35 mouse cellular contexts compared by ENCODE assay signal in the genomic region with DNA sequence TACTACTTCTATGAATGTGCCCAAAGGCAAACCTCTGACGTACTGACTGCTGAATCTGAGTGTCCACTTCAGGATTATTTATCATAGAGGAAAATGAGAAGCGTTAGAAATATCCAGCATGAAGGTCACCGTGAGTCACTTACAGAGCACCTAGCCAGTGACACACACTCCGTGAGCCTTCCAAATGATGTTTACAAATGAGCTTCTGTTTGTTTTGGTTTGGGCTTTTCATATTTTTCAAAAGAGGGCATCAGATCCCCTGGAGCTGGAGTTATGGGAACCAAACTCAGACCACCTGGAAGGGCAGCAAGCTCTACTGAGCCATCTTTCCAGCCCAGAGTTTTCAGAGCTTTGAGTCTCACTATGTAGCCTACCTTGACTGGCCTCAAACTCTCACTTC.
"Had no signal": no experiment of that assay in that cellular context is flagged by ENCODE, and none has a peak within 500 bp of the region (broad histone marks: within the 10 kb centered on the region; RNA-seq: fewer than 3 reads in every experiment).

No protein-coding gene starts in this region.

- DNase-seq: heart, postnatal 10 days; heart, postnatal 14 days; heart, postnatal 36 days; heart, postnatal 4 days; kidney, adult 11 months; kidney, adult 18-20 months; kidney, adult 2 months; kidney, adult 8-10 months; kidney, adult 9 months; kidney, postnatal 10 days; kidney, postnatal 14 days; kidney, postnatal 25 days; kidney, postnatal 36 days; kidney, postnatal 4 days; layer of hippocampus, adult 9-11 months; layer of hippocampus, postnatal 36 days had no signal

- H3K4me2 ChIP-seq: heart, embryonic 11.5 days; heart, embryonic 12.5 days; heart, embryonic 13.5 days; heart, embryonic 15.5 days; hindbrain, embryonic 12.5 days; hindbrain, embryonic 13.5 days; hindbrain, embryonic 14.5 days; hindbrain, embryonic 15.5 days; intestine, embryonic 15.5 days; kidney, embryonic 15.5 days had no signal

- H3K9me3 ChIP-seq: heart, embryonic 10.5 days; heart, embryonic 12.5 days; heart, embryonic 13.5 days; heart, embryonic 15.5 days; hindbrain, embryonic 10.5 days; hindbrain, embryonic 12.5 days; hindbrain, embryonic 13.5 days; hindbrain, embryonic 15.5 days; intestine, embryonic 15.5 days; kidney, embryonic 15.5 days had no signal

- H3K9ac ChIP-seq: heart, embryonic 12.5 days; heart, embryonic 13.5 days; heart, embryonic 15.5 days; hindbrain, embryonic 12.5 days; hindbrain, embryonic 13.5 days; hindbrain, embryonic 14.5 days; hindbrain, embryonic 15.5 days; intestine, embryonic 15.5 days; kidney, embryonic 15.5 days had no signal

- H3K27me3 ChIP-seq: heart, embryonic 12.5 days; heart, embryonic 13.5 days; heart, embryonic 15.5 days; hindbrain, embryonic 12.5 days; hindbrain, embryonic 13.5 days; hindbrain, embryonic 15.5 days; intestine, embryonic 15.5 days; kidney, embryonic 15.5 days had no signal

- H3K4me1 ChIP-seq: hindbrain, embryonic 10.5 days; hindbrain, embryonic 12.5 days; hindbrain, embryonic 15.5 days; intestine, embryonic 15.5 days had no signal

- H3K27ac ChIP-seq: heart, embryonic 10.5 days; heart, embryonic 13.5 days; heart, embryonic 15.5 days; hindbrain, embryonic 10.5 days; hindbrain, embryonic 12.5 days; hindbrain, embryonic 13.5 days; hindbrain, embryonic 14.5 days; hindbrain, embryonic 15.5 days; hindbrain, postnatal 0 days; intestine, embryonic 15.5 days; kidney, embryonic 15.5 days; kidney, postnatal 0 days; layer of hippocampus, adult 2 months had no signal

- H3K4me3 ChIP-seq: heart, embryonic 10.5 days; heart, embryonic 12.5 days; heart, embryonic 13.5 days; heart, embryonic 15.5 days; hindbrain, embryonic 10.5 days; hindbrain, embryonic 12.5 days; hindbrain, embryonic 13.5 days; hindbrain, embryonic 15.5 days; intestine, embryonic 15.5 days; kidney, embryonic 15.5 days; layer of hippocampus, adult 2 months had no signal

- ATAC-seq: hindbrain, embryonic 16.5 days; hindbrain, postnatal 0 days; inflammation-experienced regulatory T-cells, adult 6 months; intestine, embryonic 15.5 days; intestine, embryonic 16.5 days; intestine, postnatal 0 days had no signal

- H3K36me3 ChIP-seq: heart, embryonic 10.5 days; heart, embryonic 12.5 days; heart, embryonic 13.5 days; heart, embryonic 15.5 days; hindbrain, embryonic 10.5 days; hindbrain, embryonic 12.5 days; hindbrain, embryonic 13.5 days; hindbrain, embryonic 15.5 days; intestine, embryonic 15.5 days; kidney, embryonic 15.5 days had no signal
